ENCODE assay signal across 15 mouse cellular contexts in genomic region chr8:119428350-119428740, GRCm38 (mm10). TPM values are rescaled to one million over a fixed set of nuclear protein-coding genes. Genes with fewer than 3 reads are reported as not detected.
DNase-seq lines count a peak whose midpoint lies in the region; ATAC-seq and TF ChIP-seq lines count a peak whose summit lies in the region.
"Had no signal": no experiment of that assay in that cellular context is flagged by ENCODE, and none has a peak within 500 bp of the region (broad histone marks: within the 10 kb centered on the region; RNA-seq: fewer than 3 reads in every experiment).

No protein-coding gene starts in this region.

- no peak for TF ChIP-seq POLR2A in myocyte (IDR thresholded peaks at IDR 0.05; ENCODE audit: insufficient read length, low read depth)

- H3K9me3 ChIP-seq in kidney, embryonic 14.5 days (ENCODE audit: control insufficient read depth, low read length): no peaks in the 10 kb centered on the region
- H3K9me3 ChIP-seq in midbrain, embryonic 10.5 days (replicated peaks): no peaks in the 10 kb centered on the region
- H3K9me3 ChIP-seq: embryonic facial prominence, embryonic 13.5 days; forebrain, embryonic 10.5 days; hindbrain, embryonic 10.5 days; lung, embryonic 15.5 days; neural tube, embryonic 15.5 days had no signal

- H3K9ac ChIP-seq in kidney, embryonic 14.5 days (ENCODE audit: low read depth, low read length): no peak overlapping the region
- H3K9ac ChIP-seq: embryonic facial prominence, embryonic 13.5 days; lung, embryonic 15.5 days; neural tube, embryonic 15.5 days had no signal

- H3K27ac ChIP-seq in kidney, embryonic 14.5 days (ENCODE audit: low read depth, low read length): no peak overlapping the region
- H3K27ac ChIP-seq in midbrain, embryonic 10.5 days (replicated peaks): no peak overlapping the region
- H3K27ac ChIP-seq: embryonic facial prominence, embryonic 13.5 days; hindbrain, embryonic 10.5 days; lung, embryonic 15.5 days; neural tube, embryonic 15.5 days had no signal

- WGBS in kidney, embryonic 14.5 days: 38% methylated on average over 7 of the region's 7 CpGs
- 78% methylated on average over 7 of the region's 7 CpGs for WGBS in midbrain, embryonic 10.5 days

- no peaks in the 10 kb centered on the region for H3K27me3 ChIP-seq in kidney, embryonic 14.5 days (ENCODE audit: control insufficient read depth, insufficient read depth, low read length)
- no peaks in the 10 kb centered on the region for H3K27me3 ChIP-seq in myocyte (ENCODE audit: control insufficient read depth, insufficient read depth, insufficient read length)
- no peaks in the 10 kb centered on the region for H3K27me3 ChIP-seq in midbrain, embryonic 10.5 days (ENCODE audit: low read depth, poor library complexity, severe bottlenecking)
- H3K27me3 ChIP-seq: embryonic facial prominence, embryonic 13.5 days; lung, embryonic 15.5 days; neural tube, embryonic 15.5 days had no signal

- H3ac ChIP-seq in myocyte (ENCODE audit: control insufficient read depth, insufficient read length): no peak overlapping the region

- no peaks in the 10 kb centered on the region for H3K36me3 ChIP-seq in kidney, embryonic 14.5 days (ENCODE audit: control insufficient read depth, insufficient read depth, low read length)
- H3K36me3 ChIP-seq in myocyte (ENCODE audit: control insufficient read depth, insufficient read depth): no peaks in the 10 kb centered on the region
- H3K36me3 ChIP-seq in midbrain, embryonic 10.5 days: no peaks in the 10 kb centered on the region
- H3K36me3 ChIP-seq: embryonic facial prominence, embryonic 13.5 days; forebrain, embryonic 10.5 days; hindbrain, embryonic 10.5 days; lung, embryonic 15.5 days; neural tube, embryonic 15.5 days had no signal

- DNase-seq in kidney, adult 11 months: no peak
- DNase-seq in lung, postnatal 25 days (ENCODE audit: low spot score): peak; percentile 41
- DNase-seq in lung, postnatal 14 days: no peak
- peak; percentile 66 for DNase-seq in MN1 (ENCODE audit: low spot score)
- DNase-seq in midbrain, embryonic 10.5 days (ENCODE audit: low spot score): no peak
- DNase-seq: adrenal gland, adult 8-10 months; gastrocnemius, postnatal 14 days; thymus, postnatal 36 days had no signal

- no peak overlapping the region for H3K4me2 ChIP-seq in kidney, embryonic 14.5 days (replicated peaks; ENCODE audit: low read depth, low read length)
- H3K4me2 ChIP-seq in myocyte (ENCODE audit: low read depth): peak overlapping the region; percentile 48
- H3K4me2 ChIP-seq: embryonic facial prominence, embryonic 13.5 days; lung, embryonic 15.5 days; neural tube, embryonic 15.5 days had no signal

- peaks cover 17% of the 10 kb centered on the region; the same call in 1 of the 2 replicates for H3K4me1 ChIP-seq in kidney, embryonic 14.5 days (ENCODE audit: control insufficient read depth, insufficient read depth, low read length)
- peaks cover 21% of the 10 kb centered on the region for H3K4me1 ChIP-seq in midbrain, embryonic 10.5 days
- H3K4me1 ChIP-seq: neural tube, embryonic 15.5 days had no signal

- H3K79me2 ChIP-seq in myocyte (ENCODE audit: control insufficient read depth, insufficient read depth): no peaks in the 10 kb centered on the region

- no peak overlapping the region for H3K4me3 ChIP-seq in kidney, embryonic 14.5 days (ENCODE audit: low read length)
- H3K4me3 ChIP-seq in myocyte: no peak overlapping the region
- no peak overlapping the region for H3K4me3 ChIP-seq in midbrain, embryonic 10.5 days
- H3K4me3 ChIP-seq: embryonic facial prominence, embryonic 13.5 days; forebrain, embryonic 10.5 days; hindbrain, embryonic 10.5 days; lung, embryonic 15.5 days; neural tube, embryonic 15.5 days had no signal

- ATAC-seq in kidney, embryonic 14.5 days (ENCODE audit: low FRiP score, low TSS enrichment): peak; percentile 33; the same call in 1 of the 2 replicates

TF ChIP-seq in myocyte, 11 proteins besides CTCF, POLR2A, EP300 and RAD21:
- no peak for TF ChIP-seq SRF (IDR thresholded peaks at IDR 0.05; ENCODE audit: control insufficient read depth, insufficient read length, low read depth)
- TF ChIP-seq MYOD1 (IDR thresholded peaks at IDR 0.05; ENCODE audit: control insufficient read depth in 1 of 3, insufficient read length in 2 of 3, low read depth in 2 of 3): peak in 2 of 3 experiments; percentile 1 to 47
- TF ChIP-seq TCF3 (IDR thresholded peaks at IDR 0.05; ENCODE audit: insufficient read length, low read depth): no peak
- TF ChIP-seq CEBPB (IDR thresholded peaks at IDR 0.05; ENCODE audit: insufficient read depth, poor library complexity, severe bottlenecking): no peak
- TF ChIP-seq MYOG (IDR thresholded peaks at IDR 0.05; ENCODE audit: control insufficient read depth in 1 of 3, insufficient read depth in 1 of 3, insufficient read length in 2 of 3, low read depth in 2 of 3): peak in 1 of 3 experiments; percentile 28
- no peak for TF ChIP-seq POLR2AphosphoS2 (IDR thresholded peaks at IDR 0.05; ENCODE audit: insufficient read length, low read depth)

RNA-seq across cellular contexts. Expression of gene Osgin1, which starts 5.6 kb away (rescaled TPM):
- polyA plus RNA-seq in kidney, embryonic 14.5 days (2014; fragmentation: Nextera tagmentation; extraction: Ambion mirVana): 0.71 and 1.2 TPM in 2 replicates
- 14.3 TPM for polyA plus RNA-seq in myocyte (2012; fragmentation: generic; extraction: Trizol)
- polyA plus RNA-seq in midbrain, embryonic 10.5 days (2016; fragmentation: Nextera tagmentation; extraction: Ambion mirVana): 0.21 and 0.23 TPM in 2 replicates

RNA-seq across cellular contexts. Expression of gene Necab2, which starts 18.2 kb away (rescaled TPM):
- polyA plus RNA-seq in kidney, embryonic 14.5 days (2014; fragmentation: Nextera tagmentation; extraction: Ambion mirVana): 4.6 and 5.0 TPM in 2 replicates
- not detected for polyA plus RNA-seq in myocyte (2012; fragmentation: generic; extraction: Trizol)
- polyA plus RNA-seq in midbrain, embryonic 10.5 days (2016; fragmentation: Nextera tagmentation; extraction: Ambion mirVana): 16.3 and 17.0 TPM in 2 replicates

RNA-seq across cellular contexts. Expression of gene Mlycd, which starts 33.7 kb away (rescaled TPM):
- 10.8 and 12.1 TPM in 2 replicates for polyA plus RNA-seq in kidney, embryonic 14.5 days (2014; fragmentation: Nextera tagmentation; extraction: Ambion mirVana)
- 23.1 TPM for polyA plus RNA-seq in myocyte (2012; fragmentation: generic; extraction: Trizol)
- polyA plus RNA-seq in midbrain, embryonic 10.5 days (2016; fragmentation: Nextera tagmentation; extraction: Ambion mirVana): 10.9 and 11.4 TPM in 2 replicates

Comparison
In these comparisons a context has a peak if more than half of its experiments do, and no peak if none do; other contexts are left out.
1. DNase-seq: peak in lung, postnatal 25 days (single experiment) and MN1 (single experiment); none in kidney, adult 11 months (single experiment), lung, postnatal 14 days (single experiment) and midbrain, embryonic 10.5 days (single experiment).